Mouse (Mus musculus): ENCODE results near the gene Gm27021. TPM values are rescaled to one million over a fixed set of nuclear protein-coding genes. Genes with fewer than 3 reads are reported as not detected.
A peak's percentile ranks its signal among the peaks of the same experiment; 100 is the strongest.
"Not testable (repeated sequence)": the region's sequence is repeated elsewhere in the genome, so short reads cannot be mapped to it uniquely, and the experiment has no call there.

Gene Gm27021
- total RNA-seq, 4 experiments from 2014 or later, result 0.62 to 1.2 TPM; not detected in 2

DNA sequence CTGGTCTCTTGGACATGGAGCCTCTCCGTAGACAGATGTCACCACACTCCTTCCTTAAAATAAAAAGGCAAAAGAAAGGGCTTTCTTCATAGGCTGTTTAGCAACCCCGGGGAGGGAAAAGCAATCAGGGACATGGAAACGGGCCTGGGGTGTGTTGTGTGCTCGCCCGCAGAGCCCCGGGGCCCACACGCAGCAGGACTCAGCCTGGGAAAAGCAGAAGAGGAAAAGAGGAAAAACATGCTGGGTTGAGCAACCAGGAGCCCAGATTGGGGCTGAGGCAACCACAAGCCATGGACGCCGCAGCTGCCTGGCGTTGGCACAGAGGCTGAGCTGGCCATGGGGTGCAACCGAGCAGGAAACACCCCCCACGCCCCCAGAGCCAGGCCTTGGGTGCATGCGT is 18.2 kb upstream of the Gm27021 start:
- DNase-seq (ENCODE audit: low spot score in 2 of 2), result no peak

DNA sequence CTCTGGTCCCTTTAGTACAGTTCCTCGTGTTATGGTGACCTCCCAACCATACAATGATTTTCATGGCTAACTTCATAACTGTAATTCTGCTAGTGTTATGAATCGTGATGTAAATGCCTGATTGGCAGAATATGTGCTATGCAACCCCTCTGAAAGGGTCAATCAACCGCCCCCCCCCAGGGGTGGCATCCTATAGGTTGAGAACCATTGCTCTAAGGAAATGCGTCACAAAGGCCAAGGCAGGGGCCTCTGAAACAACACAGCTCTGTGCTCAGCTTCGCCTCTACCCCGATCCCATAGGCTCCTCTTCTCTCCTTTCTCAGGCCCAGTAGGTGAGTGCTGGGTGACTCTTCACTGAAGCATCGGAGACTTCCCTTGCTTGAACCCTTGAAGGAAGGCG is 17.7 kb upstream of the Gm27021 start:
- no peak for DNase-seq (ENCODE audit: low spot score in 2 of 2)

GRCm38 (mm10) chr8:120685097-120685496 is 17.2 kb upstream of the Gm27021 start:
- no peak for DNase-seq (ENCODE audit: low spot score in 2 of 2)

DNA sequence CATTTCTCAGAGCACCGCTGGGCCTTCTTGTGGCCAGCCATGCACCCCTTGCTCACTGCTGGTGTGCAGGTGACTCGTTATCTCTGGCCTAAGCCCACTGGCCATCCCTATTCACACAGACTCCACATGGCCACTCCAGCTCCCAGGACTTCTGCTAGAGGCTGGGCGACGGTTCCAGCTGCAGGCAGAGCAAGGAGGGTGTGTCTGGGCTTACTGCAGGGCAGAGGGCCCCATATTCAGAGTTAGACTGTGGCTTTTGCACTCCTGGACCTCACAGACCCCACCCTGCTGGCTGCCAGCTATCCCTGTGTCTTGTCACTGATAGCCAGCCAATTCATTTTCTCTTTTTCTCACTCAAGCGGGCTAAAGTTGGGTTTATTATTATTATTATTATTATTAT is 16.2 kb upstream of the Gm27021 start:
- DNase-seq (ENCODE audit: low spot score in 2 of 2), result no peak

GRCm38 (mm10) chr8:120683602-120684001 is 15.7 kb upstream of the Gm27021 start:
- DNase-seq (ENCODE audit: low spot score in 2 of 2), result no peak

- DNase-seq (ENCODE audit: low spot score in 2 of 2), result no peak
These were observed 13.2 kb upstream of the Gm27021 start for GRCm38 (mm10) chr8:120681113-120681512.

- not testable (repeated sequence) for DNase-seq (ENCODE audit: low spot score in 2 of 2)
These were observed 12.5 kb upstream of the Gm27021 start for GRCm38 (mm10) chr8:120680405-120680804.

DNA sequence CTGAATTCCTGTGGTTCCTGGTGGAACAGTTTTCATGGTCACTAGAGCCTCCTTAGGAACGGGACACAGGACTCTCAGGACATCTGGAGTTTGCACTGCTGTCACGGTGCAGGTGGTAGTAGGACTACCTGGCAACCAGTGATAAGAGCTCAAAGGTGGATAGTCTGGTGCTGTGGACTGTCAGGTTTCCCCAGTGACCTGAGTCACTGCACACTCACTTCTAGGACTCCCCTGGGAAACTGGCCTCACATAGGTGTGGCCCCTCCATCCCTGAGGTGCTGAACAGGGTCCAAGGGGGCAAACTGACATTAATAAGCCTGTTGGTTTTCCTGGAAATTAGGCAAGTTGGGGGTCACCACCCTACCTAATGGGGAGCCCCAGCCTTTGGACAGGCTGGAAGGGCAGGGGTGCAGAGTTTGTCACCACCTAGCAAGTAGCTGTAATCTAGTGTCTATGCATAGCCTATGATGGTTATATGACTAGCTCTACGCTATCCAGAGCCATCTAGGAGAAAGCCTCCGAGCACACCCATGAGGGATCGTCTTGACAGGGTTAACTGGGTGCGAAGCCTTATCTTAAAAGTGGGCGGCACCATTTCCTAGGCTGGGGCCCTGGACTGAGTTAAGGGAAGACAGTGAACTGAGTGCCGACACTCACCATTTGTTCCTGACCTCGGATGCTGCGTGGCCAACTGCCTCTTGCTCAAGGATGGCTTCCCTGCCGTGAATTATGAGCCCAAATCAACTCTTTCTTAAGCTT is 11.9 kb upstream of the Gm27021 start:
- no peak for DNase-seq (ENCODE audit: low spot score in 2 of 2)

GRCm38 (mm10) chr8:120678447-120678846 is 10.6 kb upstream of the Gm27021 start:
- DNase-seq (ENCODE audit: low spot score in 2 of 2), result peak; percentile 60 to 81

- no peak for DNase-seq (ENCODE audit: low spot score in 2 of 2)
These were observed 7.8 kb upstream of the Gm27021 start for GRCm38 (mm10) chr8:120675718-120676117.

DNA sequence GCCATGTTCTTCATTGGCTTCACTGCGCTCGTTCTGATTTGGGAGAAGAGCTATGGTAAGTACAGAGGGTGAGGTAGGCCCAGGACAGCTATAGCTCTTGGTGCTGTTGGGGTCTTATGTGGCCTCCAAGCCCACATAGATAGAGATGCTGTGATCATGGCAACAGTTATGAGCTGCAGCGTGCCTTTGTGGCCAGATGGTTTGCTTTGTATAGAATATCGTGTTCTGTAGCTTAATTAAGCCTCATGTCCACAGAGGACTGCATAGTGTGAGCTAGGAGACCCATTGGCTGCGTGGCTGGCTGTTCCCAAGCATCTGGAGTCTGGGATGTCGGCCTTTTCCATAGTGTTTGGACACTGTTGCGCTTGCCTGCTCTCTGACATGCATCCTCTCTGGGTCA is 5.4 kb upstream of the Gm27021 start:
- no peak for DNase-seq (ENCODE audit: low spot score in 2 of 2)

DNA sequence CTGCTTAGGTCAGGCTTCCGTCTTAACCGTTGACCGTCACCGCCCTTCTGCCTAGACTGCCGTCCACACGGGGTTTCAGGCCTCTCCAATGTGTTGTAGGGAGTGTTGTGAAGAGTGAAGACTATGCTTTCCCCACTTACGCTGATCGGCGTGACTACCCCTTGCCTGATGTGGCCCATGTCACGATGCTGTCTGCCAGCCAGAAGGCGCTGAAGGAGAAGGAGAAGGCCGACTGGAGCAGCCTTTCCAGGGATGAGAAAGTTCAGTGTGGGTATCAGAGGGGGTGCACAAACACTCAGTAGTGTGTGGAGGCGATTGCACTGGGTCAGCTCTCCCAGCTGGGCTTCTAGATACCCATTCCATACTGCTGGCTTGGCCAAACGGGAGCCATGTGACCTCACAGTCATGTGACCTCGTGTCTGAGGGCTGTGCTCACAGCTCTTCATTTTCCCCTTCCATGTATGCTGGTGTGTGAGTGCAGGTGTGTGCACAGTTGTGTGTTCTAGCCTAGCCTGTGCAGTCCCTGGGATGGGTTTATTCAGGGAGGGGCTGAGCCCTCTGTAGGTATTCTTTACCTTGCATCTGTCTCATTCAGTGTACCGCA is 4.8 kb upstream of the Gm27021 start:
- DNase-seq (ENCODE audit: low spot score in 2 of 2), result no peak

- DNase-seq (ENCODE audit: low spot score in 2 of 2), result no peak
These were observed 3.9 kb upstream of the Gm27021 start for GRCm38 (mm10) chr8:120671775-120672174.

GRCm38 (mm10) chr8:120668374-120668905 is 561 bp upstream of the Gm27021 start, which contains the start of gene Emc8:
TSS of gene Emc8 (minus strand) at chr8:120668573.
- DNase-seq (ENCODE audit: low spot score in 2 of 2), result no peak

GRCm38 (mm10) chr8:120666807-120667470 is 940 bp downstream of the Gm27021 start:
- DNase-seq (ENCODE audit: low spot score in 2 of 2), result no peak

DNA sequence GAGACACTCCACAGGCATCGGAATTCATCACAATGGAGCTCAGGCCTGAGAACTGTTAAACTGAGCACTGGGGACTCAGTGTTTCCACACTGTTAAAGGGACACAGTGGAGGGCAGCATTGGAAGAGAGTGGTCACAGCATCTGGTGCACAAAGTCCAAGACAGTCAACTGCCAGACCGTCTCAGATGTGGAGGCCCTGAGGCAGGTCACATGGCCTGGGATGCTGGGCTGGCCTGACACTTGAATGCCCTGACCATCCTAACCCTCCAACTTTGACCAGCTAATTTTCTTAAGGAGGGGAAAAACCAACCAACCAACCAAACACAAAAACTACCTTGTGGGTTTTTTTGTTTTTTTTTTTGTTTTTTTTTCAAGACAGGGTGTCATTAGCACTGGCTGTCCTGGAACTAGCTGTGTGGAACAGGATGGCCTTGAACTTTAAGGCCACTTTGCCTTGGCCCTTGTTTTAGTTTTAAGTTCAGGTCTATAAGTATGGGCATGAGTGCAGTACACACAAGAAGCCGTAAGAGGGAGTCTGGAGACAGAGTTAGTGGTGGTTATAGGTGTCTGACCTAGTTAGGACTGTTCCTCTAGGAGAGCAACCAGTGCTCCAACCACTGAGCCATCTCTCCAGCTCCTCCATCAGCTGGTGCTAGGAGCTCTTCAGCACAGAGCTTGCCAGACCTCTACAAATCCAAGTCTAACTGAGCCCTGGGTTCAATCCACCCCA is 2.0 kb downstream of the Gm27021 start:
- DNase-seq (ENCODE audit: low spot score in 2 of 2), result no peak

DNA sequence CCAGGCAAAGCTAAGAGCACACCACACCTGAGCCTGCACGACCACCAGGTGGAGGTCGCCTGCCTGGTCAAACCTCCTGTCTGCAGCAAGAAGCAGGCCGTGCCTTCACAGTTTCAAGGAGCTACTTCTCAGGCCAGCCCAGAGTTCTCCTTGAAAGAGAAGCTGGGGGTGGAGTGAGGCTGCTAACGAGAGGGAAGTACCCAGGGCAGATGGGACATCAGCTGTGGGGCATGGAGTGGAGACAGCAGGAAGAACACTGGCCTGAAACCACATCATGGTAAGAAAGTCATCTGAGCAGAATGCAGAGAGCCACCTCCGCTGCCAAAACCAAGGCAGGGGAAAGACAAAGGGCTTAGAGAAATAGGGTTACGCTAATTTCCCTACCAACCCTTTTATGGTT is 3.3 kb downstream of the Gm27021 start:
- DNase-seq (ENCODE audit: low spot score in 2 of 2), result no peak

- no peak for DNase-seq (ENCODE audit: low spot score in 2 of 2)
These were observed 10.5 kb downstream of the Gm27021 start for GRCm38 (mm10) chr8:120657415-120657814.

GRCm38 (mm10) chr8:120656322-120657052 is 11.4 kb downstream of the Gm27021 start:
- no peak for DNase-seq (ENCODE audit: low spot score in 2 of 2)

- no peak for DNase-seq (ENCODE audit: low spot score in 2 of 2)
These were observed 20.3 kb downstream of the Gm27021 start, which contains the start of gene 1190005I06Rik for GRCm38 (mm10) chr8:120647532-120647931. TSS of gene 1190005I06Rik (minus strand) at chr8:120647632.

DNA sequence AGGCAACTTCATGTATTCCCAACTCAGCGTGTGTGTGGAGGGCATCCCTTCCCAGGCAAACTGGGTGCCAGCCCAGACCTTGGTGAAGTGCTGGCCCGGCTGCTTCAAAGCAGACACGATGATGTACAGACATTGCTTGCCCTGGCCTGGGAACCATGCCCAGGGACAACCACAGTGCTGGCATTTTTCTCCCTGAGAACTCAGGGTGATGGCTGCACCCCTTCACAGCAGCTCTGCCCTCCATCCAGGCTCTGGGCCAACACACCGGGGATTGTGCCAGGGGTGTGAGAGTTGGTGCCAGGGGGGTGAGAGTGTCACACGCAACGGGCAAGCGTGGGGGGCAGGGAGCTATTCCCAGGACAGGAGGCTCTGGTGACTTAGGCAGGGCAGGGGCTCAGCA is 23.2 kb downstream of the Gm27021 start:
- DNase-seq (ENCODE audit: low spot score in 2 of 2), result peak; percentile 56 to 80
